Mouse (Mus musculus) lung, embryonic 14.5 days (tissue): ENCODE measurements around the gene Npy4r. TPM values are rescaled to one million over a fixed set of nuclear protein-coding genes. Genes with fewer than 3 reads are reported as not detected.
A peak's percentile ranks its signal among the peaks of the same experiment; 100 is the strongest.

Experiments used
- ATAC-seq: fragments of 200-750 bp; cut with Nextera tagmentation; 2 replicates; pipeline ENCODE4 v1.8.0; 2017; ENCODE audit warnings: mild to moderate bottlenecking, moderate TSS enrichment, moderate library complexity; ENCODE audit not compliant: insufficient read depth
- DNase-seq: peaks from one replicate; pipeline ENCODE4 v3.0.0-alpha.2; 2015
- H3K27ac ChIP-seq: fragments of 300-500 bp; sonication (generic); 2 replicates; pipeline ENCODE4 v1.5.1; 2014; ENCODE audit warnings: low read depth, mild to moderate bottlenecking, moderate library complexity
- H3K27me3 ChIP-seq: fragments of 300-500 bp; sonication (generic); 2 replicates; pipeline ENCODE4 v1.6.1; 2014; ENCODE audit warnings: low read length, control low read depth; ENCODE audit not compliant: insufficient read depth
- H3K36me3 ChIP-seq: fragments of 300-500 bp; sonication (generic); 2 replicates; pipeline ENCODE4 v1.6.1; 2014; ENCODE audit warnings: control low read depth; ENCODE audit not compliant: insufficient read depth
- H3K4me1 ChIP-seq: fragments of 300-500 bp; sonication (generic); 2 replicates; pipeline ENCODE4 v1.6.1; 2014; ENCODE audit warnings: antibody characterized with exemption, control low read depth; ENCODE audit not compliant: insufficient read depth
- H3K4me2 ChIP-seq: fragments of 300-500 bp; sonication (generic); 2 replicates; pipeline ENCODE4 v1.6.1; 2014; ENCODE audit warnings: mild to moderate bottlenecking
- H3K4me3 ChIP-seq: fragments of 300-500 bp; sonication (generic); 2 replicates; pipeline ENCODE4 v1.5.1; 2014; ENCODE audit warnings: low read depth, low read length
- H3K9ac ChIP-seq: fragments of 300-500 bp; sonication (generic); 2 replicates; pipeline ENCODE4 v1.6.1; 2014
- H3K9me3 ChIP-seq: fragments of 300-500 bp; sonication (generic); 2 replicates; pipeline ENCODE4 v1.6.1; 2016; ENCODE audit warnings: low read depth, low read length, control low read depth
- CTCF ChIP-seq: IDR thresholded peaks from 2 replicates; pipeline ENCODE4 v1.5.1; 2016; ENCODE audit warnings: antibody characterized with exemption, low read depth
- WGBS: fragments of 180-500 bp; shearing (Covaris S2); extraction: QIAGEN DNeasy Blood & Tissue Kit; methylation state at CpG from one replicate; pipeline ENCODE4 v1.1.7; 2014; 5-methylcytosine and 5-hydroxymethylcytosine counted together
- polyA plus RNA-seq: library from polyadenylated mRNA; unstranded; fragments of >200 nt; fragmentation: Nextera tagmentation; extraction: Ambion mirVana; gene quantifications from 2 replicates; pipeline ENCODE4 v1.2.1, GENCODE M21; 2014

Npy4r gene
- polyA plus RNA-seq, 1 experiment from 2014 or later, result 0.08 TPM

DNA sequence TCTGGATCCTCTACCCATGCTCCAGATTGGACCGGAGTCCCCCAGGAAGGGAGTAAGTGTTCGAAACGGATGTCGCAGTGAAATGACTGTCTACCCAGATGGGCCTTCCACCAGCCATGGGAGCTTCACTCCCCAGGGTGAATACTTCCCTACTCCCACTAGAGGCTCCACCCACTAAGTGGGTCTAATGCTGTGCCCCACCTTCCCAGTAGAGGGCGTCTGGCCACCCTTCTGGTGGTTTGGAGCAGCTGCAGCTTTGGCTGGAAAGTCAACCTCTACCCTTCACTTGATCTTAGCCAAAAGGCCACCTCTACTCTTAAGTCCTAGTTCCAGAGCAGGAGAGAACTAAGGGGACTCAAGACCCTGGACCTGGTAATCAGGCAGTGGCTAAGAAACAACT lies 36.3 kb upstream of the Npy4r start:
- H3K4me3 ChIP-seq, result no peak overlapping the region
- peak; percentile 71 for TF ChIP-seq CTCF
- no peaks in the 10 kb centered on the region for H3K9me3 ChIP-seq
- H3K27me3 ChIP-seq, result no peaks in the 10 kb centered on the region
- H3K36me3 ChIP-seq, result no peaks in the 10 kb centered on the region
- DNase-seq (peak; percentile 67), ATAC-seq (no peak)
- no peaks in the 10 kb centered on the region for H3K4me1 ChIP-seq
- H3K9ac ChIP-seq, result no peak overlapping the region
- 67% methylated on average over 5 of the region's 5 CpGs for WGBS
- no peak overlapping the region for H3K27ac ChIP-seq
- H3K4me2 ChIP-seq, result no peak overlapping the region

DNA sequence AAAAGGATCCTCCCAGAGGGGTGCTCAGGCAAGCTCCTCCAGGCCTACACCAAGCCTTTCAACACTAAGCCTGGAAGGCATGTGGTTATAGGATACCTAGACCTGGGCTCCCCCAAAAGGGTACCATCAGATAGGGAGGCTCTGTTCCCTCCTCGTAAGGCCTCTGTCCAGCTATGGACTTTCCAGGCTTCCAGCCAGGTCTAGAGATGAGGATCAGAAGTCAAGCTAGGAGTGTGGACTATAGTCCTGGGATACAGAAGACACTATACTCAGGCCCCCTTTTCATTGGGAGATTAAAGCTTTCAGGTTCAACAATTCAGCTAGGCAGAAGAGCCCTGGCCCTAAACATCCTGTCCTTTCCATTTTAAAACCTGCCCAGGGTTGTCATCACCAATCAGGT lies 30.8 kb upstream of the Npy4r start:
- no peaks in the 10 kb centered on the region for H3K27me3 ChIP-seq
- H3K9me3 ChIP-seq, result no peaks in the 10 kb centered on the region
- DNase-seq (no peak), ATAC-seq (no peak)
- H3K27ac ChIP-seq, result no peak overlapping the region
- H3K9ac ChIP-seq, result no peak overlapping the region
- no peak overlapping the region for H3K4me2 ChIP-seq
- WGBS, result 77% methylated on average over 1 of the region's 1 CpGs
- H3K36me3 ChIP-seq, result no peaks in the 10 kb centered on the region
- H3K4me1 ChIP-seq, result no peaks in the 10 kb centered on the region
- H3K4me3 ChIP-seq, result no peak overlapping the region
- TF ChIP-seq CTCF, result no peak

DNA sequence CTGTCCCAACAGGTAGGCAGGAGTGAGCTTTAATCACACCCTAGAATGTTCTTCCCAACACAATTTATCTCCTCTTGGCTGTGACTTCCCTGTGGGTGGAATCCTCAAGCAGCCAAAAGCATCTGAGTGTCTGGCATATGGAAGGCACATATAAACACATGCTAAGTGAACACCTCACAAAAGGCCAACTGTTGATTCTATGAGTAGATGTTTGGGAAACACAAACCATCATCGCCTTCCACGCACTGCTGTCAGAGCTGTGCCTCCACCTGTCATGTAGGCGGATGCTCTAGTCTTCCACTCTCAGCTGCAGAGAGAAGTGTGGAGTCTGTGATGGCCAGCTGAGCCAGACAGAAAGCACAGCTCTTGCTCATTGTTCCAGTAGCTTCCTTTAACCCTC lies 27.1 kb upstream of the Npy4r start:
- DNase-seq (no peak), ATAC-seq (no peak)
- no peak for TF ChIP-seq CTCF
- no peak overlapping the region for H3K4me3 ChIP-seq
- H3K36me3 ChIP-seq, result no peaks in the 10 kb centered on the region
- 71% methylated on average over 3 of the region's 3 CpGs for WGBS
- H3K4me1 ChIP-seq, result no peaks in the 10 kb centered on the region
- H3K4me2 ChIP-seq, result no peak overlapping the region
- no peak overlapping the region for H3K27ac ChIP-seq
- H3K9me3 ChIP-seq, result no peaks in the 10 kb centered on the region
- H3K27me3 ChIP-seq, result no peaks in the 10 kb centered on the region
- H3K9ac ChIP-seq, result no peak overlapping the region

DNA sequence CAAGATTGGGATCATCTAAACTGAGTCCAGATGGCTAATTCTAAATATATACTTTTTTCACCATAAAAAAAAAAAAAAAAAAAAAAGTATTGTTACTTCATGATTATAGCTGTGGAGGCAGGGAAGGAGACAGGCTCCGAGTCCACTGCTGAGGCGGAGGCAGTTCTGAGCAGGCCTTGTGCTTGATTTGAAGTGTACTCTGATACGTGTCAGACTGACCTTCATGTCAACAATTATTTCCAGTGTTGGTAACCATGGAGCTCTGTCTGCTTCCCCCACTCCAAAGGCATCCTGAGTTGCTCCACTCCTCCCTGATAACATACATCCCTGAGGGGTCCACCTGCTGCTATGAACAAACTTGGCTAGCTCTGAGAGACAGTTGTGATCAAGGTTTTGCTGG lies 18.8 kb upstream of the Npy4r start:
- no peak for ATAC-seq
- no peak overlapping the region for H3K27ac ChIP-seq
- WGBS, result 64% methylated on average over 3 of the region's 3 CpGs
- H3K9me3 ChIP-seq, result no peaks in the 10 kb centered on the region
- H3K4me2 ChIP-seq, result no peak overlapping the region
- H3K9ac ChIP-seq, result no peak overlapping the region
- H3K4me3 ChIP-seq, result no peak overlapping the region
- H3K27me3 ChIP-seq, result no peaks in the 10 kb centered on the region
- no peak for TF ChIP-seq CTCF
- no peaks in the 10 kb centered on the region for H3K36me3 ChIP-seq
- H3K4me1 ChIP-seq, result no peaks in the 10 kb centered on the region
- no peak for DNase-seq

DNA sequence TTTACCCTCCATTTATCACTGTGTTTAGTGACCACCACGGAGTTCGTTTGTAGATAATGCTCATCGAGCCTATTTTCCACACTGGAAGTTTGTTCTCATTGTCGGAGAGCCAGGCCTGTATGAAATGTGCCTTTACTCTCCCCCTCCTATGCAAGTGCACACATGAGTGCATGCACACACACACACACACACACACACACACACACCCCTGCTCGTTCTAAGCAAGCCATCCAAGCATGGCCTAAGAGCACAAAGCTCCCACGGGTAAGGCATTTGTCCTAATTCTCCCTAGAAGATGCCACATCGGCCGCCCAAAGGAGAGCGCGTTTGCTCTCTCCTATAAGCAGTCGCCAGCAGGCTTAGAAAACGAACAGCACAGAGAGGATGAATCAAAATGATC lies 3.5 kb upstream of the Npy4r start:
- Histone ChIP-seq H3K4me1 (no peaks in the 10 kb centered on the region), H3K9ac (no peak overlapping the region), H3K27ac (no peak overlapping the region), H3K9me3 (no peaks in the 10 kb centered on the region), H3K27me3 (no peaks in the 10 kb centered on the region), H3K36me3 (no peaks in the 10 kb centered on the region), H3K4me2 (no peak overlapping the region), H3K4me3 (no peak overlapping the region)
- ATAC-seq, result no peak
- no peak for DNase-seq
- no peak for TF ChIP-seq CTCF
- 68% methylated on average over 12 of the region's 12 CpGs for WGBS

DNA sequence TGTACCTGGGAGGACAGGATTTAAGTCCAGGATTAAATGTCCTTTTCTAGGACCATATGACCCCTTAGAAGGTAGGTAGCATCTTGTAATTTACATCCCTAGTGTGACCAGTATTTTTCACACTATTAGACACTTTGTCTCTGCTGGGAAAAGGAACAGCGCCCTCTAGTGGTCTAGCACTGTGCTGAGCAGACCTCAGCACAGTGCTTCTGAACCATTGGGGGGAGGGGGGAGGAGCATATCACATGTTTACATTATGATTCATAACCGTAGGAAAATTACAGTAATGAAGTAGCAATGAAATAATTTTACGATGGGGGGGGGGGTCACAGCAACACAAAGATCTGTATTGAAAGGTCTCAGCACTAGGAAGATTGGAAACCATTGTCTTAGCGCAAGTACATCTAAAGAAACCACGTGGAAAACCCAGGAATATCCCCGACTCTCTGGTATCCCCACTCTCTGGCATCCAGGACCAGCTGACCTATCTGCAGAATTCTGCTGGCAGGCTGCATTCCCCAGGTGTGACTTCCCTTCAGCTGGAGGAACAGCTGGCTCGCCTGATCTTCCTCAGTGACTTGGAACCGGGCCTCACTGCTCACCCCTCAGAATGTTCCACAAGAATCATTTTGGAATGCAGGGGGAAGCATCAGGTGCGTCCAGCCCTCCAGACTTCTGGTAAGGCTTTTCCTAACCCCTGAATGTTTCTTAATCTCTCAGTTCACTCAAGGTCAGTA lies 2.5 kb upstream of the Npy4r start:
- Histone ChIP-seq H3K9me3 (no peaks in the 10 kb centered on the region), H3K36me3 (no peaks in the 10 kb centered on the region), H3K27me3 (no peaks in the 10 kb centered on the region), H3K27ac (no peak overlapping the region), H3K4me3 (no peak overlapping the region), H3K4me1 (no peaks in the 10 kb centered on the region), H3K9ac (no peak overlapping the region), H3K4me2 (no peak overlapping the region)
- TF ChIP-seq CTCF, result peak; percentile 80
- WGBS, result 50% methylated on average over 9 of the region's 9 CpGs
- DNase-seq (peak; percentile 80), ATAC-seq (peak; percentile 76; the same call in 1 of the 2 replicates)

DNA sequence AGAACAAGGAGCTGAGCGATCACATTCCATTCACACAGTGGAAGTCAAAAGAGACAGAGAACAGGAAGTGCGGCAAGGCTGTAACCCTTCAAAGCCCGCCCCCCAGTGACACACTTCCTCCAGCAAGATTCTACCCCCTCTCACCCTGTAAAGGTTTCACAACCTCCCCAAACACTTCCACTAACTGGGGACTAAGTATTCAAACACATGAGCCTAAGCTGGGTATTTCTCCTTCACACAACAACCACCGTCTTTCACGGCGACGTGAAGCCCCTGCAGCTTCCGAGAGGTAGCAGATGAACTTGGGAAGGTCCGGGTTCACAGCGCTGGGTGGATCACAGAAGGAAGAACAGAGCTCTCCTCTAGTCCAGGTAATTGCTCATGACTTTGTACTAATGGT lies 9.4 kb downstream of the Npy4r start:
- Histone ChIP-seq H3K9ac (no peak overlapping the region), H3K27ac (no peak overlapping the region), H3K36me3 (no peaks in the 10 kb centered on the region), H3K27me3 (no peaks in the 10 kb centered on the region), H3K4me3 (no peak overlapping the region), H3K4me1 (no peaks in the 10 kb centered on the region), H3K4me2 (no peak overlapping the region), H3K9me3 (no peaks in the 10 kb centered on the region)
- DNase-seq, result no peak
- no peak for ATAC-seq
- no peak for TF ChIP-seq CTCF
- 83% methylated on average over 10 of the region's 10 CpGs for WGBS
